Mouse (Mus musculus) frontal cortex, adult 2 months (tissue): ENCODE measurements at regions not wholly inside any gene's neighbourhood (a gene's known extent, or its start where the extent isn't known, plus 50 kb on each side); places are given as distances from the start of the nearest gene placed in this dataset.

Experiments
- DNase-seq, 2 experiments: peaks; one replicate each; pipeline ENCODE4 v3.0.0; 2022; ENCODE audit warnings: low spot score in 1 of 2; ENCODE audit errors: extremely low spot score in 1 of 2

DNA sequence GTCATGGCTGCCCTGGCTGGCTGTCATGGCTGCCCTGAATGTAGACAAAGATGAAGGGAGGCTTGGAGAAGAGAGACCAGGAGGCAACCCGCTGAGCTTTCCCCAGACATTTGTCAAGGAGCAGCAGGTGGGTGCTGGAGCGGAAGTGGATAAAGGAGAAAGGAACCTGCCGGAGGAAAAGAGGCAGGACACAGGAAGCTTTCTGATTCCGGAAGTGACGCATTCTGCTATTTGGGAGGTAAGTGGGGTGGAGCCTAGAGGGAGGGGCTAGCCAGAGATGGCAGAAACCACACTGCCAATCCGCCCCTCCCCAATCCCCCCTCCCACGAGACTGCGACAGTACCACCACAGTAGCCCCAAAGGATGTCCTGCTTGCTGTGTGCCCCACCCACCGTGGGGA, 80.1 kb downstream of the Gm572 start:
- DNase-seq: no peak

DNA sequence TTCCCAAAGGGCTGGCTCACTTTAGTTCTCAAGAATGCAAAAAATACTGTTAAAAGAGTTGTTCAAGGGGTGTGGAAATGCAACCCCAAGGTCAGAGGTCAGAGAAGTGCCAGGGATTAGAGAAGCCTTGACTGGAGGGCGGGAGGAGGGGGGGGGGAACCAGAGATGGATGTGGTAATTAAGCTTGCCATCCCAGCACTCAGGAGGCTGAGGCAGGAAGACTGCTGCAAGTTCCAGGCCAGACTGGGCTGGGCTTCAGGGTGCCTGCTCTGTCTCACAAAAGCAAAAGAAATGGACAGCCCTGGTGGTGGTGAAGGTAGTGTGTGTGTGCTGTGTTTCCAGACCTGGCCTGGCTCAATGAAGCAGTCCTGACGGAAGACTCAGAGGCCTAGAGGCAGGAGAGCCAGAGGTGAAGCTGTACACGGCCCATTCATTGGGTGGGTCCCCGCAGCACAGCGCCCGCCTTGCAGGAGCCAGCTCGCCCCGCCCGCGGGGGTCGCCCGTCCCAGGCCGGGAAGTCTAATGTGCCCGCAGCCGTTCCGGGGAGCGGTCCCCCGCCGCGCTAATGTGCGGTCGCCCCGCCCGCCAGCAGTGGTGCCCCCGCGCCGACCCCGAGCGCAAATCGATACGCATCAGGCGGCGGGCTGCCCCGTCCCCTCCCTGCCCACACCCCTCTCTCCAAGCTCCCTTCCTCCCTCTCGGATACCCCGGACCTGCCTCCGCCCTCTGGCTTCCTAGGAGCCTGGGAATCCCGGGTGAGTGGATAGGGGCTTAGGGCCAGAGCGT, 80.1 kb upstream of the Casz1 start:
- no peak for DNase-seq

DNA sequence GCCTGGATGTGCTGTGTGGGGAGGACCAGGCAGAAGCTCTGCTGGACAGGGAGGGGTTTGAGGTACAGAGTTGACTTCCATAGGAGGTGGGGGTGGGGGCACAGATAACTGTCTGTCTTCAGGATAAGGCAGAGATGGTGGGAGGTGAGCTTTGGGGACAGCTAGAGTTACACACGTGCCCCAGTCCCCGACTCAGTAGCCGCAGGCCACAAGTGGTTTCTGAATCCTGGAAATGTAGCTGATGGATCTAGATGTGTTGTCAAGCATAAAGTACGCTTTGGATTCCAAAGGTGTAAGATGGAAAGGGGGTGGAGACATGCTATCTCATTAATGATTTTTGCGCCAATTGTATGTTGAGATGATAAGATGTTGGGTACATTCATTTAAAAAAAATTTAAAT, 75.4 kb upstream of the Casz1 start:
- DNase-seq: no peak

DNA sequence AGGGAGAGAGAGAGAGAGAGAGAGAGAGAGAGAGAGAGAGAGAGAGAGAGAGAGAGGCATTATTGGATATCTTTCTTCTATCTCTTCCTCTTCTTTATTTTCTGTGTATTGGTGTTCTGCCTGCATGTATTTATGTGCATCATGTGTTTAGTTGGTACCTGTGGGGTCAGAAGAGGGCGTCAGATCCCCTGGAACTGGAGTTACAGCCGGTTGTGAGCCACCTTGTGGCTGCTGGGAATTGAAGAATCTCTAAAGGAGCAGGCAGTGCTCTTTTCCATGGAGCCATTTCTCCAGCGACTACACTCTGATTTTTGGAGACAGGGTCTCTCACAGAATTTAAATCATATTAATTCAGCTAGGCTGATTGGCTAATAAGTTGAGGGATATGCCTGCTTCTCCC, 72.6 kb upstream of the Casz1 start:
- no peak for DNase-seq

DNA sequence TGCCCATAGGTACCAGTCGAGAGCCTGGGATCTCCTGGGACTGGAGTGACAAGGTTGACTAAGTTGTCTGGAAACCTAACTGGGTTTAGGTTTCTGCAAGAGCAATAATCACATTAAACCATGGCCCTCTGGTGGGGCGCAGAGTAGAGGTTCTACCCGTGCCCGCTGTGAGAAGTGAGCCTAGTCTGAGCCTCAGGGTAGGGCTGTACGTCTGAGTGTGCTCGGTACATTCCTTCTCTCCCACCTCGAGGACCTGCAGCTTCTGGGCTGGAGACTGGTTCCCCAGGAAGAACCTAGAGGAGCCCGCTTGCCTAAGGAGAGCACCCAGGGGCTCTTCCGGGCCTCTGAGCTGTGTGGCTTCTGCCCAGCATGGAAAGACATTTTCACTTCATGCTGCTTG, 70.2 kb upstream of the Casz1 start:
- DNase-seq: no peak

- DNase-seq: no peak
Measured at GRCm38 (mm10) chr4:148734547-148734946, 69.7 kb upstream of the Casz1 start.

DNA sequence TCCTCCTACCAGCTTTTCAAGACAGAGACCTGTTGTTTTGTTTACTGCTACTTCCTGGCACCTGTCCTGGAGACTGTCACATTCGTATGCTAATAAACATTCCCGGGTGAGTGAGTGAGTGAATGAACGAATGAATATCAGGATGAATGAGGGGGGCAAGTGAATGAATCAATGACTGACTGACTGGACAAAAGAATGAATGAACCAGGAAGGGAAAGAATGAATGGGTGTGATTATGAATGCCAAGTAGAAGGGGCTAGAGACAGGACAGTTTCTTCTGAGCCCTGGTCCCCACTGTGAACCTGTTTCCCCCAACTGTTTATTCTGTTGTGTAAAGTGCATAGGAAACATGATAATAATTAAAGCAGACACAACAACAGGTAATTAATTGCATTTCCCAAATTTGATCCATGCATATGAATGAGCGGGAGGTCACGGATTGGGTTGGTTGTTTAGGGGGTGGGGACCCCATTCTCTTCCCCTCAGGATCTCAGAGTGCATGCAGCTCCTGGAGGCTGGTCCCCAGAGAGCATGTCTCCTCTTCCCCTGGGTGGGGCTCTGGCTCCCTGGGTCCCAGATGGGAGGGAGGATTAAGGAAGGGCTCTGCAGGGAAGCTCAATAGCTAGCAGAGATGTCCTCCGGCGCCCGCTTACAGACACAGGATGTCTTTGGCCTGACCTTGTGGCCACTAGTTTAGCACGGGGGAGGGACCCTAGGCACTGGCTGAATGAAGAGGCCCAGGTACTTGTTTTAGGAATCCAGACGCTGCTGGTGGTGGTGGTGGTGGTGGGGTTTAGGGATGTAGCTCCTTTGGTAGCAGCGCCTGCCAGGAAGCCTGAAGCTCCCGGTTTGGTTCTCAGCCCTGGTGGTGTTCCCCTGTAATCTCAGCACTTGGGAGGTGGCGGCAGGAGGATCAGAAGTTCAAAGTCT, 65.4 kb upstream of the Casz1 start:
- DNase-seq: no peak

DNA sequence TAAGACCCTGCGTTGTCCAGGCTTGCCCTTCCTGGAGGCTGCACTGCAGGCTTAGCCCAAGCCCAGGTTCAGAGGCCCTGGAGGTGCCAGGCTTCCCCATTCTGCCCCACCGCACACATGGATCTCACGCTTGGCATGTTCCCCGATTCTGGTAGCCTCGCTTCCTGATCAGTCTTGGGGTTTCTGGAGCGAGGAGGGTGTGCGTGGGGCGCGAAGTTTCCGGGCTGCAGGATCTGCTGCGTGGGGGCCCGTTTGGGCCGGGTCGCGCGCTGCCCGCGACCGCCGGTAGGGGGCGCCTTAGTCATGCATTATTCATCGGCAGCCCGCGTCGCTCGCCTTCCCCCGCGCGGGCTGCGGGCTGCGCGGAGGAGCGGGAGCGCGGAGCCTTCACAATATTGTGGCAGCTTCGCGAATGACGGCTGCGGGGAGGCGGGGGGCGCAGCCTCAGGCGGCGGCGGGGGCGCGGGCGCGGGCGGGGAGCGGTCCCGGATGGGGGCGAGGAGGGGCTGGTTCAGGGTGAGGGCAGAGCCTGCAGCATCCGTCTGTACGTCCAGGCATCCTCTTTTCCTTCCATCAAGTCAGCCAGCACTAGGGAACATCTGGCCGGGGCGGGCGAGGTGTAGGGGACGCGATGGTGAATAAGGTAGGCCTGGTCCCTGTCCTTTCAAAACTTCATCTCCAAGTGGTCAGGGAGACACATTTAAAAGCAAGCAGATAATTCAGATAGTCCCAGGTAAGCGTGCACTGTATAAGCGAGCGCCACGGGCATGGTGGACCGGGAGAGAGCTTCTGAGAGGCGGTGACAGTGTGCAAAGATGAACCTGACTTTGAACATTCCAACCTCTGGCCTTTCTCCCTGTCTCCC, 61.4 kb upstream of the Casz1 start:
- peak in 1 of 2 experiments; percentile 84 for DNase-seq

DNA sequence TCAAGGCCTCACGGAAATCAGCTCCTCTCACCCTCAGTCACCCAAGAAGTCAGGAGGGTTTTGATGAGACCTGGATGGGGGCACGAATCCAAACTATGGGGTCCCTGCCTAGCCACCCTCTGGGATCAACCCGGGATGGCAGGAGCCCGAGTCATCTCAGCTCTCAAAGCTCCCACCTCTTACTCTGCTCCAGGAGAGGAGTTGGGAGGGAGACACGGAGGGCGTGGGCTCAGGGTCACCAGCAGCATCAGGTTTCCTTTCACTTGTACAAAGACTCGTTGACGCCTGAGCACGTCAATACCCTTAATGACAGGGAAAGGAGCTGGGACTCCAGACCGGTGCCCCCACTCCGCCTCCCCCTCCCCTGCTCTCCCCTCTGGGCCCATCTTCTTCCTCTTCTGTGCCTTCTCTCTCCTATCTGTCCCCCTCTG, 60.8 kb upstream of the Casz1 start:
- DNase-seq: no peak

DNA sequence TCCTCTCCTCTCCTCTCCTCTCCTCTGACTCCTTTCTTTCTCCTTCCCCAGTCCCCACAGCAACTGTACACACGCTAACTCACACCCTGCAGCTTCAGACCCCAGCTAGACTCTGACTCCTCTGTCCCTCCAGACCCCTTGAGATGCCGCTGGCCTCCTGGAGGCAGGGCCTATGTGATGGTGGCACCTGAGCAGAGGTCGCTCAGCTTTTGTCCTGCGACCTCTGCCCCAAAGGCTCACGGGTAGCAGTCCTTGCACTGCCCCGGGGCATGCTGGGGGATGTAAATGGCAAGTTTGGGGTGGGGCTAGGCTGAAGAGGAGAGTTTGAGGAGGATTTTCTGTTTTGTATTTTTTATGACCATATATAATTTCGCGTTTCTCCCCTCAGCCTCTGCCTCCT, 60.2 kb upstream of the Casz1 start:
- DNase-seq: no peak

GRCm38 (mm10) chr4:148746460-148747314, 57.5 kb upstream of the Casz1 start:
- DNase-seq: no peak

DNA sequence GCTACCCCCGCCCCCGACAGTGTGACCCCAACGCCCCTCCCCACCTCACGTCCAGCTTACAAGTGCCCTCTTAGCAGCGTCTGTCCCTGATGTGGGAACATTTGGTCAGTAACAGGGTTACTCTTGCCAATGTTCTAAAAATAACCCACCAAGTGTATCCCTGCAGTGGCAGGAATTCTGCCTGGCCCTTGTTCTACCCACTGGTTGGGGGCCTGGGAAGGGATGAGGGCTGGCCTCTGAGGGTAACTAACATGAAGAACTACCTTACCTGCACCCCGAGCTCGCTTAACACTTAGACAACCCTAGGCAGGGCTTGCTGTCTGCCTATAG, 56.9 kb upstream of the Casz1 start:
- no peak for DNase-seq

GRCm38 (mm10) chr4:148750030-148750429, 54.2 kb upstream of the Casz1 start:
- no peak for DNase-seq

DNA sequence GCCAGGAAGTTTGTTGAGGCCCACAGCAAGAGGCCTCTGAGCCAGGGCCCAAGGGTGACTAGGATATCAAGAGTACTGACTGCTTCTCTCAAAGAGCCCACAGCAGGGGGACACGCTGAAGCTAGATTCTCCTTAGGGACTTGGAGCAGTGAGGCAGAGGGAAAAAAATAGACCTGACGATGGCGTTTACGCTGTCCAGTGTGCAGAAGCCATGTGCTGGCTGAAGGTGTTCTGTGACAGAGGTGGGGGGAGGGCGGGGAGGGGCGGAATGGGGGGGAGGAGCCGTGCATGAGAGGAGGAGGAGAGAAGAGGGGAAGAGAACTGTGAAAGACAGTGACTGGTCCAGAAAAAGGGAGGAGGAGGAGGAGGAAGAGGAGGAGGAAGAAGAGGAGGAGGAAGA, 52.6 kb upstream of the Casz1 start:
- DNase-seq: no peak

- no peak for DNase-seq
Measured at GRCm38 (mm10) chr4:148752360-148753093, 51.7 kb upstream of the Casz1 start.

DNA sequence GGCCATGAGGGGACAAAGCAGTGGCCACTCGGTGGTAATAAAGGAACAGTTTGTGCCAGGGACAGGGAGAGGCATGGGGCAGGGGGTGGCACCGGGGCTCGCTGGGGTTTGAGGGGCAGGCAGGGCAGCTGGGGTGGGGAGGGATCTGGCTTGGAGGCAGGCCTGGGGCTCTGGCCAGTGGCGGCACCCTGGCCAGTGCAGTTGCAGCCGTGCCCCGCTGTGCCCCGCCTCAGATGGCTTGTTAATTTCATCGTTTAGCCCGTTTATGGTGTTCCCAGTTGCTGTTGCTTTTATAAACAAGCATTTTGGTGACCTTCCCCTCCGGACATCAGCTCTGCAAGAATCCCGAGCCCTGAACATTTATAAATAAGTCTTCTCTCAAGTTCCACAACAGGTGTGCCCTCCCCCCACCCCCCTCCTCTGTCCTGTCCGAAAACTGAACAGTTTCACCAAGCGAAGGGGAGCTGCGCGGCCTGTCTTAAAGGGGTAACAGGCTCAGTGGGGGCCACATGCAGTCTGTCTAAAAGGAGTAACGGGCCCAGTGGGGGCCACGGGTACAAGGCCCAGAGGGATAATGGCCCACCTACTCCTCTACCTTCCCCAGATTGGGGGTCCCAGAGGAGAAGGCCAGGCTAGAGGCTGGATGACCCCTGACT, 51.0 kb upstream of the Casz1 start:
- no peak for DNase-seq

- no peak for DNase-seq
Measured at GRCm38 (mm10) chr4:148753849-148754248, 50.4 kb upstream of the Casz1 start.
